Comparison of ENCODE assay signal across 25 mouse cellular contexts in the genomic region with DNA sequence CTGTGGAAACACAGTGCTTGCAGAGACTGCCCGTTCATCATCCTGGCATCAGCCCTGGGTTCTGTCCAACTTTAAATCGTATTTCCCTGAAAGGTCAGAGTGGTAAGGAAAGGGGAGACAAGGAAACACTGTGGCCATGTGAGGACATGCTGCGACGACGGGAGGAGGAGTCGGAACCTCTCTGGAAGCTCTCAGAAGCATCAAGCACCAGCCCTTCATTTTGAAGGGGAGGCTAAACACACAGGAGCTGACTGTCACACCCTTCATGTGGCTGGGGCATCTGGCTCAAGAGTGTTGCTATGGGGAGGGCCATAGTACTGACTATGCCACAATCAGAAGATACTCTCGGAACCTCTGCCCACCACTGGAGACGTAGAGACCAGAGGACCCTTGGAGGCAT.
"Had no signal": no experiment of that assay in that cellular context is flagged by ENCODE, and none has a peak within 500 bp of the region (broad histone marks: within the 10 kb centered on the region; RNA-seq: fewer than 3 reads in every experiment).

No protein-coding gene starts in this region.

- H3K4me3 ChIP-seq: gastrocnemius, adult 2 months; heart, adult 2 months; heart, embryonic 13.5 days; heart, embryonic 15.5 days; hindbrain, embryonic 13.5 days; hindbrain, embryonic 15.5 days; intestine, embryonic 15.5 days; kidney, embryonic 15.5 days; limb, embryonic 13.5 days; limb, embryonic 15.5 days had no signal

- H3K4me1 ChIP-seq: limb, embryonic 13.5 days had no signal

- H3K27me3 ChIP-seq: heart, embryonic 15.5 days; hindbrain, embryonic 13.5 days; hindbrain, embryonic 15.5 days; intestine, embryonic 15.5 days; kidney, embryonic 15.5 days; limb, embryonic 13.5 days; limb, embryonic 15.5 days had no signal

- H3K36me3 ChIP-seq: heart, embryonic 15.5 days; hindbrain, embryonic 15.5 days; intestine, embryonic 15.5 days had no signal

- H3K27ac ChIP-seq: gastrocnemius, adult 2 months; heart, adult 2 months; heart, embryonic 13.5 days; heart, embryonic 15.5 days; hindbrain, embryonic 13.5 days; hindbrain, embryonic 15.5 days; intestine, embryonic 15.5 days; kidney, embryonic 15.5 days; kidney, postnatal 0 days; limb, embryonic 13.5 days; limb, embryonic 15.5 days had no signal

- H3K4me2 ChIP-seq: heart, embryonic 11.5 days; heart, embryonic 13.5 days; heart, embryonic 15.5 days; hindbrain, embryonic 13.5 days; intestine, embryonic 15.5 days; kidney, embryonic 15.5 days; limb, embryonic 13.5 days; limb, embryonic 15.5 days had no signal

- H3K9ac ChIP-seq: heart, embryonic 13.5 days; heart, embryonic 15.5 days; hindbrain, embryonic 13.5 days; hindbrain, embryonic 15.5 days; intestine, embryonic 15.5 days; kidney, embryonic 15.5 days; limb, embryonic 13.5 days; limb, embryonic 15.5 days had no signal

- H3K9me3 ChIP-seq: heart, embryonic 13.5 days; heart, embryonic 15.5 days; hindbrain, embryonic 13.5 days; hindbrain, embryonic 15.5 days; intestine, embryonic 15.5 days; kidney, embryonic 15.5 days; limb, embryonic 13.5 days; limb, embryonic 15.5 days had no signal

- DNase-seq: gastrocnemius, adult 2 months; gastrocnemius, postnatal 10 days; gastrocnemius, postnatal 36 days; heart, adult 11 months; heart, adult 2 months; heart, postnatal 14 days; heart, postnatal 36 days; kidney, adult 11 months; kidney, adult 2 months; kidney, adult 9 months; kidney, postnatal 14 days; kidney, postnatal 36 days; layer of hippocampus, adult 9-11 months; layer of hippocampus, postnatal 36 days; left cerebral cortex, postnatal 4 days had no signal
